Mouse (Mus musculus): ENCODE results near the gene Cacnb4.

GRCm38 (mm10) chr2:52701368-52702036 lies 24.9 kb upstream of the Cacnb4 start:
- TF ChIP-seq POLR2A (IDR thresholded peaks at IDR 0.05; ENCODE audit: borderline replicate concordance, extremely low read depth, low read depth, low read length) (no peak), CTCF (IDR thresholded peaks at IDR 0.05; ENCODE audit: insufficient read depth, low read length) (no peak)
